Mouse (Mus musculus): ENCODE measurements around the gene Nfkbie. TPM values are rescaled to one million over a fixed set of nuclear protein-coding genes. Genes with fewer than 3 reads are reported as not detected.

Nfkbie gene
- total RNA-seq, 2 experiments from 2014 or later, result 2.5 to 2.6 TPM

DNA sequence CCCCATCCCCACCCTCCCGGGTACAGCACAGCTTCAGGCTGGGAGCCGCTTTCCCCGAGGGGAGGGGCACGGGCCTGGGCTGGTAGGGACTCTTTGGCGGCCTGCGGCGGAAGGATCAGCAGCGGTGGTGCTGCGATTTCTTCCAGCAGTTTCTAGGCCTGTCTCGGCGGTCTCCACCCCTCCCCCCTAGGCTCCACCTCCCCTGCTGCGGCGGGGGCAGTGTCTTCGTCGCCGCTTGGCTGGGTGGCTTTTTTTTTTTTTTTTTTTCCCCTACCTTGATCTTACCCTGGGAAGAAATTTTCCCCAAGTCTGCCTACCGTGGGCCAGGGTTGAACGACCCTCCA is 18.2 kb downstream of the Nfkbie start:
- intact Hi-C loops (cut with DNase I), result no loop called here

GRCm38 (mm10) chr17:45574129-45574761 is 18.7 kb downstream of the Nfkbie start:
- DNase-seq (ENCODE audit: extremely low spot score in 1 of 2, low spot score in 2 of 2), result peak; percentile 75 to 83
- intact Hi-C loops (cut with DNase I), result no loop called here

More for the DNA sequence above, 18.2 kb downstream of the Nfkbie start:
- DNase-seq (ENCODE audit: extremely low spot score in 1 of 2, low spot score in 2 of 2), result peak; percentile 98

- intact Hi-C loops (cut with DNase I), result no loop called here
Measured at GRCm38 (mm10) chr17:45575123-45575897, 19.8 kb downstream of the Nfkbie start.

GRCm38 (mm10) chr17:45578242-45578641 is 22.7 kb downstream of the Nfkbie start:
- DNase-seq (ENCODE audit: extremely low spot score in 1 of 2, low spot score in 2 of 2), result no peak
- intact Hi-C loops (cut with DNase I), result no loop called here

More at GRCm38 (mm10) chr17:45575123-45575897, 19.8 kb downstream of the Nfkbie start:
- no peak for DNase-seq (ENCODE audit: extremely low spot score in 1 of 2, low spot score in 2 of 2)

DNA sequence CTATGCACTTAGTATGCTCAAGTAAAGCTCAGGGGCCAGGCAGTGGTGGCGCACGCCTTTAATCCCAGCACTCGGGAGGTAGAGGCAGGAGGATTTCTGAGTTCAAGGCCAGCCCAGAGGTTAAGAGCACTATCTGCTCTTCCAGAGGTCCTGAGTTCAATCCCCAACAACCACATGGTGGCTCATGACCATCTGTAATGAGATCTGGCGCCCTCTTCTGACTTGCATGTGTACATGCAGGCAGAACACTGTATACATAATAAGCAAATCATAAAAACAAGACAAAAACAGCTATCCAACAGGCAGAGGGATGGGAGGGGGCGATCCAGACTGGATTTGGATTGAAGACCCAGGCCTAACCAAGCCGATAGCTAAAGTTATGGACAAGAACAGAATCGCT is 23.3 kb downstream of the Nfkbie start:
- intact Hi-C loops (cut with DNase I), result no loop called here
- DNase-seq (ENCODE audit: extremely low spot score in 1 of 2, low spot score in 2 of 2), result no peak

GRCm38 (mm10) chr17:45579554-45579953 is 24.1 kb downstream of the Nfkbie start:
- intact Hi-C loops (cut with DNase I), result no loop called here
- DNase-seq (ENCODE audit: extremely low spot score in 1 of 2, low spot score in 2 of 2), result no peak

DNA sequence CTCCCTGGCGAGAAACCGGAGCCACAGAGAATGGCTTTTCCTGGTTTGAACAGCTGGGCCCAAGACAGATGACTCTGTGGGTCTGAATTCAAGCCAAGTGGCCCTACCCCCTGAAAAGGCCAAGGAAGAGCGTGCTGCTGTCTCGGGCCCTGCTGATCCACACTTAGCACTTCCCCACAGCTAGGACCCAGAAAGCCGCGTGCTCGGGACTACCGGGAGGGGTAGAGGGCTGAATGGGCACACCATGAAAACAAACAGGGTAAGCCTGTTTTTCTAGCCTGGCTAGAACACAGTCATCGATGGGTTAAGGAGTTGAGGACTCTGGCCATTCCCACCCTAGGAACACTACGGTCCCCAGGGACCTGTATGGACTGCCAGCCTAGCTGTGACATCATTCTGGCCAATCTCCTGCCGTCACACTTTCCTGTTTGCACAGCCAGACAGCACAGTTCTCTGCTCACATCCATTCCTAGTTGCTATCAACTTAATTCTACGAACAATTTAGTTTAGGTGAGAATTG is 25.5 kb downstream of the Nfkbie start:
- peak in 1 of 2 experiments; percentile 66 for DNase-seq (ENCODE audit: extremely low spot score in 1 of 2, low spot score in 2 of 2)
- intact Hi-C loops (cut with DNase I), result loop anchor here (5.0 kb wide), 2 partner anchors 46 to 61 kb away; no protein-coding TSS in a partner anchor

- DNase-seq (ENCODE audit: extremely low spot score in 1 of 2, low spot score in 2 of 2), result peak; percentile 63 to 78
- intact Hi-C loops (cut with DNase I), result loop anchor here (5.0 kb wide), 2 partner anchors 46 to 61 kb away; no protein-coding TSS in a partner anchor
Measured at GRCm38 (mm10) chr17:45581567-45581983, 26.1 kb downstream of the Nfkbie start.

- intact Hi-C loops (cut with DNase I), result loop anchor here (5.0 kb wide), 2 partner anchors 45 to 60 kb away; no protein-coding TSS in a partner anchor
- DNase-seq (ENCODE audit: extremely low spot score in 1 of 2, low spot score in 2 of 2), result no peak
Measured at GRCm38 (mm10) chr17:45582188-45582587, 26.7 kb downstream of the Nfkbie start.

GRCm38 (mm10) chr17:45582715-45583355 is 27.3 kb downstream of the Nfkbie start:
- no peak for DNase-seq (ENCODE audit: extremely low spot score in 1 of 2, low spot score in 2 of 2)
- intact Hi-C loops (cut with DNase I), result loop anchor here (5.0 kb wide), 2 partner anchors 44 to 59 kb away; no protein-coding TSS in a partner anchor

DNA sequence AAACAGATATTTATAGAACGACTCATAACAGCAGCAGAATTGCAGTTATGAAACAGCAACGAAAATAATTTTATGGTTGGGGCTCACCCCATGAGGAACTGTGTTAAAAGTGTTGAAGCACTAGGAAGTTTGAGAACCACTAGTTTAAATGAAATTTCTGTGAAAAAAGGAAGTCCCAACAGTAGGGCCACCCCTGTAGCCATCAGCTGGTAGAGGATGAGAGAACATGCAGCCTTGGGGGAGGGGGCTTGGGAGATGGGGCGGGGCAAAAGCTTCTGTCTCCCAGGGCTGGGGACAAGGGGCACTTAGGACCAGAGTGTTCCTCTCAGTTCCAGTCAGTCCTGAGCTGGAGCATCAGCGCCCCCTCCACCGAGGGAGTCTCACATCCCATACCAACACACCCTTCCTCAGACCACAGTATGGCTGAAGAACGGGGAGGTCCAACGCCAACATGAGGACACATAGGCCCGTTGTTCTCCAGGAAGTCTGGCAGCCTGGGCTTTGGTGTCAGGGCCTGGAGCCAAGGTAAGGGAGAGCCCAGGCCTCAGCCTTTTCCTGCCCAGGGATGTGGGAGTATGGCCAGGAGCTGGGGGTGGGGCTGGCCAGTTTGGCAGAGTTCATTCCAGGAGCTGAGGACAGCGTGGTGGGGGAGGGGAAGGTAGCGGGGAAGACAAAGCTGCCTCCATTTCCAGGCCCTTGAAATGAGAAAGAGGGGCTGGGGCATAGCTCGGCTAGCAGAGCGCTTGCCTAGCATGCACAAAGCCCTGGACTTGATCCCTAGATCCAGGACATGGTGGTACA is 28.8 kb downstream of the Nfkbie start:
- DNase-seq (ENCODE audit: extremely low spot score in 1 of 2, low spot score in 2 of 2), result peak; percentile 79 to 92
- intact Hi-C loops (cut with DNase I), result loop anchor here (5.0 kb wide), 2 partner anchors 43 to 58 kb away; no protein-coding TSS in a partner anchor

- intact Hi-C loops (cut with DNase I), result loop anchor here (5.0 kb wide), 2 partner anchors 42 to 57 kb away; no protein-coding TSS in a partner anchor
- DNase-seq (ENCODE audit: extremely low spot score in 1 of 2, low spot score in 2 of 2), result peak; percentile 68 to 89
Measured at GRCm38 (mm10) chr17:45584939-45585678, 29.6 kb downstream of the Nfkbie start.

- intact Hi-C loops (cut with DNase I), result no loop called here
Measured at GRCm38 (mm10) chr17:45585725-45586448, 30.4 kb downstream of the Nfkbie start.

GRCm38 (mm10) chr17:45586449-45586837 is 30.9 kb downstream of the Nfkbie start:
- intact Hi-C loops (cut with DNase I), result no loop called here
- no peak for DNase-seq (ENCODE audit: extremely low spot score in 1 of 2, low spot score in 2 of 2)

More at GRCm38 (mm10) chr17:45585725-45586448, 30.4 kb downstream of the Nfkbie start:
- no peak for DNase-seq (ENCODE audit: extremely low spot score in 1 of 2, low spot score in 2 of 2)

GRCm38 (mm10) chr17:45588370-45588769 is 32.9 kb downstream of the Nfkbie start:
- no peak for DNase-seq (ENCODE audit: extremely low spot score in 1 of 2, low spot score in 2 of 2)
- intact Hi-C loops (cut with DNase I), result no loop called here

DNA sequence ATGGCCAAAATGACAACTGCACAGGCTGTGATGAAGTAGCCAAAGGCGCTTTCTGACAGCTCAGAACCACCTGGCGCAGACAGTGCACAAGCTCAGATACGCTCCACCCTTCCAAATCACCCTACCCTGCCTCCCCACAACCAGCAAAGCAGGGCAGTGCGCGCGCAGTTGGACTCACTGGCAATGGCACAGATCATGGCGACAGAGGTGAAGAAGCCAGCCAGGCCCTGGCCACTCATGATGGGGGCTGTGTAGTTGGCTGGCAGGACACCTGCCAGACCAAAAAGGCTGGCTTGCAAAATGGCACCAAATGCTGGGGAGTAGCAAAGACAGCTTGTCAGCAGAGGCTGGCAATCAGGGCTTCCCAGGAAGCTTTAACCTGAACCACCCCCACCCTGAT is 33.7 kb downstream of the Nfkbie start:
- no peak for DNase-seq (ENCODE audit: extremely low spot score in 1 of 2, low spot score in 2 of 2)
- intact Hi-C loops (cut with DNase I), result no loop called here

- DNase-seq (ENCODE audit: extremely low spot score in 1 of 2, low spot score in 2 of 2), result no peak
- intact Hi-C loops (cut with DNase I), result no loop called here
Measured at GRCm38 (mm10) chr17:45589844-45590243, 34.3 kb downstream of the Nfkbie start.

All from left cerebral cortex, postnatal 10 days (tissue).